Mouse (Mus musculus) heart, adult 2 months (tissue): ENCODE results near the gene Zfand3.

Experiments
- CTCF ChIP-seq: fragments of 200-600 bp; IDR thresholded peaks from 2 replicates; pipeline ENCODE4 v1.8.1; 2022; ENCODE audit warnings: antibody characterized with exemption, mild to moderate bottlenecking, moderate library complexity
- EP300 ChIP-seq: fragments of 200-500 bp; IDR thresholded peaks from 2 replicates; pipeline ENCODE4 v1.6.1; 2011; ENCODE audit warnings: low read depth, low read length, control low read depth; ENCODE audit not compliant: insufficient read depth
- POLR2A ChIP-seq: fragments of 200-500 bp; IDR thresholded peaks from 2 replicates; pipeline ENCODE4 v1.6.1; 2011; ENCODE audit warnings: mild to moderate bottlenecking, low read depth, low read length, control low read depth; ENCODE audit not compliant: insufficient read depth

GRCm38 (mm10) chr17:30130326-30130725 lies 125.8 kb downstream of the Zfand3 start:
- TF ChIP-seq EP300 = no peak
- no peak for TF ChIP-seq CTCF
- TF ChIP-seq POLR2A = no peak
